7 mouse cellular contexts compared by ENCODE assay signal in the genomic region with DNA sequence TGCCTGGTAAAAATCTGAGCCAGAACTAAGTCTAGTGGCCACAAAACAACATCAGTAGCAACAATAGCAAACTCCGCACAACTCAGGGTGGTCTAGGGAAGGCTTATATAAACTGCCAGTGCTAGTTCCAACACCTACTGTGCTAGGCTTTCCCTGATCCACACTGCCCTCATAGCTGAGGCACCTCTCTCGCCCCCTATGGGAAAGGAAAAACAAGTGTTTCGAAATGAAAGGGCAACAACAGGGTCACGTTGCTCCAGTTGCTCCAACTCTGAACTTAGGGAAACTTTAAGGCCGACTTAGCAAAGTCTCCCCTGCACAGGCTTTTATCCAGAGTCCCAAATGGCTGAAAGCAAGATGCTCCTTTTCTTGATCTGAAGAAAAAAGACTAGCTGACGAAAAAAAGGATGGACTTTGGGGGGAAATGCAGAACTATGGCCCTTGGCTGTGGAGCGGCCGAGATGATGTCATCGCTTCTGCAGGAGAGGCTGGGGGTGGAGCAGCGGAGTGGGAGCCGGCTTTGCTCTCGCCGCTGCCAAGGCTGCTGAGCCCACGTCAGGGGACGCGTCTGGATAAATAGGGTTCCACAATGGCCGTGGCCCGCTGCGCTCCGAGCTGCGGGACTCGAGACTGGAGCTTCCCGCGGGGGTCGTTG. TPM values are rescaled to one million over a fixed set of nuclear protein-coding genes. Genes with fewer than 3 reads are reported as not detected.
DNase-seq lines count a peak whose midpoint lies in the region; ATAC-seq lines count a peak whose summit lies in the region.

A gene (plus strand): TSS at position 532 of the 655 bp plus-strand sequence.

- peak within 1 kb of the TSS; percentile 83 for H3K4me2 ChIP-seq in forebrain, embryonic 11.5 days (ENCODE audit: low read depth, low read length, severe bottlenecking)

- intact Hi-C loops in heart, postnatal 14 days (cut with DNase I) = no loop called here
- intact Hi-C loops in left cerebral cortex, postnatal 25 days (cut with DNase I) = no loop called here

- 0 out of 2 replicates have a peak, but pooled peaks cover 4% of the 10 kb centered on the region for H3K4me1 ChIP-seq in forebrain, embryonic 11.5 days (replicated peaks; ENCODE audit: control insufficient read depth, insufficient read depth, low read length)
- peaks cover 25% of the 10 kb centered on the region for H3K4me1 ChIP-seq in megakaryocyte, embryonic 14.5 days

- peaks cover 3% of the 10 kb centered on the region; the same call in 1 of the 2 replicates for H3K27me3 ChIP-seq in forebrain, embryonic 11.5 days (ENCODE audit: control insufficient read depth, insufficient read depth, low read length)
- peaks cover 53% of the 10 kb centered on the region for H3K27me3 ChIP-seq in megakaryocyte, embryonic 14.5 days (replicated peaks)

- no peaks in the 10 kb centered on the region for H3K9me3 ChIP-seq in forebrain, embryonic 11.5 days (ENCODE audit: control insufficient read depth, low read length)
- H3K9me3 ChIP-seq in megakaryocyte, embryonic 14.5 days = no peaks in the 10 kb centered on the region

- peak within 1 kb of the TSS; percentile 44 for H3K4me3 ChIP-seq in forebrain, embryonic 11.5 days (ENCODE audit: low read depth, low read length)
- peak within 1 kb of the TSS; percentile 90 for H3K4me3 ChIP-seq in megakaryocyte, embryonic 14.5 days (replicated peaks)

- ATAC-seq in forebrain, embryonic 11.5 days (replicated peaks; ENCODE audit: low FRiP score) = peak; percentile 78

- 2% methylated on average over 25 of the region's 25 CpGs for WGBS in forebrain, embryonic 11.5 days

- DNase-seq in NIH3T3 (ENCODE audit: low read depth) = peak; percentile 3
- DNase-seq in brain, adult 2 months (ENCODE audit: low read depth, low spot score) = peak; percentile 78
- DNase-seq in forebrain, embryonic 11.5 days (ENCODE audit: low spot score) = peak; percentile 76
- peak; percentile 35 to 53 for DNase-seq in heart, postnatal 14 days
- DNase-seq in left cerebral cortex, postnatal 25 days (ENCODE audit: low spot score in 2 of 2) = peak; percentile 31 to 73
- peak; percentile 55 for DNase-seq in right cerebral cortex, postnatal 25 days

- H3K36me3 ChIP-seq in forebrain, embryonic 11.5 days (ENCODE audit: control insufficient read depth, insufficient read depth, low read length) = no peaks in the 10 kb centered on the region
- H3K36me3 ChIP-seq in megakaryocyte, embryonic 14.5 days (replicated peaks; ENCODE audit: low read length) = no peaks in the 10 kb centered on the region

- peak within 1 kb of the TSS; percentile 62 for H3K9ac ChIP-seq in forebrain, embryonic 11.5 days (ENCODE audit: low read length)

- no peak within 1 kb of the TSS for H3K27ac ChIP-seq in forebrain, embryonic 11.5 days (ENCODE audit: low read depth, low read length)

RNA-seq across cellular contexts. Expression of the gene that starts here (rescaled TPM):
- polyA plus RNA-seq in forebrain, embryonic 11.5 days (2014; fragmentation: Nextera tagmentation; extraction: Ambion mirVana) = 2.2 and 3.3 TPM in 2 replicates
- total RNA-seq in heart, postnatal 14 days (2021) = under 1 TPM; 0.27 to 0.38 TPM
- 1 to 10 TPM; 1.8 to 2.3 TPM for total RNA-seq in left cerebral cortex, postnatal 25 days (2021)
- polyA plus RNA-seq in megakaryocyte, embryonic 14.5 days (2012; ENCODE audit: insufficient read depth, low replicate concordance) = not detected in 2 replicates

Comparison
In these comparisons a context has a peak if more than half of its experiments do, and no peak if none do; other contexts are left out.
1. Peak in DNase-seq in heart, postnatal 14 days; RNA of the gene not detected or under 1 TPM.
2. DNase-seq: peak in every context shown above with its lines; median percentile 78 in brain, adult 2 months; 76 in forebrain, embryonic 11.5 days; 55 in right cerebral cortex, postnatal 25 days; 52 in left cerebral cortex, postnatal 25 days; 44 in heart, postnatal 14 days; 3 in NIH3T3.